Mouse (Mus musculus) brain, embryonic 14.5 days (tissue): ENCODE measurements around the gene Pgbd5. TPM values are rescaled to one million over a fixed set of nuclear protein-coding genes. Genes with fewer than 3 reads are reported as not detected.

Experiments used
- DNase-seq: peaks from one replicate; pipeline ENCODE4 v3.0.0-alpha.2; 2011; ENCODE audit warnings: low read depth
- CTCF ChIP-seq: fragments of 200-500 bp; IDR thresholded peaks from 2 replicates; pipeline ENCODE4 v1.5.1; 2012; ENCODE audit warnings: inconsistent platforms, mild to moderate bottlenecking, moderate library complexity, borderline replicate concordance; ENCODE audit not compliant: insufficient read depth, insufficient read length; ENCODE audit errors: extremely low read depth
- POLR2A ChIP-seq: fragments of 200-500 bp; IDR thresholded peaks from 2 replicates; pipeline ENCODE4 v1.6.1; 2012; ENCODE audit warnings: mild to moderate bottlenecking, inconsistent platforms, borderline replicate concordance; ENCODE audit not compliant: poor library complexity, insufficient read depth, insufficient read length, severe bottlenecking; ENCODE audit errors: extremely low read depth
- polyA plus RNA-seq: library from polyadenylated mRNA; depleted of rRNA; stranded (reverse); fragments of >200 nt; gene quantifications from 2 replicates; pipeline ENCODE4 v1.2.3, GENCODE M21; 2012

Pgbd5 gene
- polyA plus RNA-seq, 1 experiment = 33.4 TPM

DNA sequence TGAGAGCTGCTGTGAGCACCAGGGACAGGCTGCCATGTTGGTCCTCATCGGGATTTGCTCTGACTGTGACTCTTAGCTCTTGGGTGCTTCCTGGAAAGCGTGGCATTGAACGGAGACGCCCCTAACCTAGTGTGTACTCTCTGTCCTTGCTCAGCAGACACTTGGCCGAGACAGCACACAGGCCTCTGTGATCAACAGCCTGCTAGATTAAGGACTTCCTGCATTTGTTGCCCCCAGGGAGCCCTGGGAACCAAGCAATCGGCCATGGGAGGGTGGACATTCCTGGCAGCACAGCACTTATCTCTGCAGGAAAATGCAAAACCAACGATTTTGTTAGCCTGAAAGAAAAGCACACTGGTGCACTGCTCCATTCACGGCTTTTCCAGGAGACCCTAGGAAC, 18.0 kb downstream of the Pgbd5 start:
- no peak for DNase-seq
- TF ChIP-seq POLR2A (no peak), CTCF (no peak)

DNA sequence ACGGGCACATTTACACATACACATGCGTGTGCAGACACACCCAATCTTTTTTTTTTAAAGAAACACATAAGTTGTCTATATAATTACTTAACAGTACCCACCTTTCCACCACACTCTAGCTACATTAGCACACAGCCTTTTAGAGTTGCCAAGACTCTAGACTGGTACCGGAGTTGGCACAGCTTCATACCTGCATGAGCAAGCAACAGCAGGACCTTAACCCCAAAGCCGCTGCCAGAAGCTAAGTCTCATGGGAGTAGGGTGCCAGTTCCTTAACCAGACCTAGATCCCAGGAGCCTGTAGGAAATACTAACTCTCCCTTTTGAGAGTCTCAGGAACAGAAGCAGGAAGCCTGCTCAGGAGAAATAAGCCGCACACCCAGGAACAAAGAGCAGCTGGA, 20.5 kb downstream of the Pgbd5 start:
- no peak for DNase-seq
- TF ChIP-seq CTCF (no peak), POLR2A (no peak)

DNA sequence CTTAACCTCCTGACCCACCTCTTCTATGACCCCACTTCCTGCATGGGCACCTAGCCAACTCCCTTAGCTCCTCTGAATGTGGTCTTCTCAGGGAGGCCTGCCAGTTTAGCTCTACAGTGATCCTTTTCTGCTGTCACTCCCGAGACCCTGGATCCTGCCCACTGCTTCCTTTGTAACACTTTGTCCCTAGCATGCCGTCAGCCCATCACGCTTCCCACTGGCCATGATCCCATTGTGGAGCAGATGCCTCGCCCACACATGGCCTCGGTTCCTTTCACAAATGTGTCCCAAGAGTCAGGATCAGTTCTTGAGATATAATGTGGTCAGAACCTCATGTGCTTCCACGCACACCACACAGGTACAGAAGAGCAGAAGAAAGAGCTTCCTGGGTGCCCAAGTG, 21.3 kb downstream of the Pgbd5 start:
- no peak for DNase-seq
- no peak for TF ChIP-seq CTCF
- TF ChIP-seq POLR2A = no peak

DNA sequence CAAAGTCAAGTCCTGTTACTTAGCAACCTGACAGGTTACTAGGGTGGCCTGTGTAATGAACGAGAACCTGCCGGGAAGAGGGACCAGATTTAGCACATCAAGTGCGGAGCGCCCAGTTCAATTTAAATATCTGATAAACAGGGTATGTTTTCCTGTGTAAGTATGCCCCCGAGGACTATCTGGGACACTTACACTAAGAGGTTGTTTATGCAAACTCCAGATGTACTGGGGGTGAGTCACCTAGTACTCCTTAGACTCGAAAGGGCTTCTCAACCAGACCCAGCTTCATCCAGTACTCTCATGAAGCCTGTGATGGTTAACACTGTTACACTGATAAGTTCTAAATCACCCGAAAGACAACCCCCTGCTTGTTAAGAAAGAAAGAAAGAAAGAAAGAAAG, 22.8 kb downstream of the Pgbd5 start:
- TF ChIP-seq POLR2A (no peak), CTCF (no peak)
- DNase-seq = no peak

DNA sequence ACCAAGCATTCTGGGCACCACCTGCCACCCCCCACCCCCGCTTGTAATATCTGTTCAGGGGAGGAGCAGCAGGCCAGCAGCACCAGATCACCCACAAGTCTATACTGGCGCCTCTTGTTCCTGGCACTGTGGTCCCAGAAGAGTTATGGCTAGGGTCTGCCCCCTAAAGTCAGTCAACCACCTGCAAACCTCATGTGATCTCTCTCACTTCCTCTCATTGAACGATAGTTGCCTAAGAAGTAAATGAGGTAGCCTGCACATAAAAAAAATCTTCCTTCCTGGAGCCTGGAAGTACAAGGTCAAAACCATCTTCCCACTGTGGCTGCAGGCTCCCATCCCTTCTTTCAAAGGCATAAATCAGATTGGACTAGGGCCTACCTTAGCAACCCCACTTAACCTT, 23.7 kb downstream of the Pgbd5 start:
- DNase-seq = no peak
- TF ChIP-seq CTCF (no peak), POLR2A (no peak)

DNA sequence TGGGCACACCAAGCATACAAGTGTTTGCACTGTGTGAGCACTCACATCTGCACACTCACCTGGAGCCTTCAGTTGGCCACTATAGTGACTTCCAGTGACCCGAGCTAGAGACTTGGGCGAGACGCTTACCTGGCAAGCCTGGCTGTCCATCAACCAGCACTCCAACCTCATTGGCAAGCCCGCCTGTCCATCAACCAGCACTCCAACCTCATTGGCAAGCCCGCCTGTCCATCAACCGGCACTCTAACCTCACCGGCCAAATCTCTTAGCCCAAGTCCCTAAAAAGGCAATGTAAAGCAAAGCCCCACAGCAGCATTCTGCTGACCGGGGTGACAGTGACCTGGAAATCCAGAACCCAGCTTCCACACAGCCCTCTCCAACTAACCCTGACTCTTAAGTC, 24.5 kb downstream of the Pgbd5 start:
- no peak for DNase-seq
- TF ChIP-seq CTCF (no peak), POLR2A (no peak)

DNA sequence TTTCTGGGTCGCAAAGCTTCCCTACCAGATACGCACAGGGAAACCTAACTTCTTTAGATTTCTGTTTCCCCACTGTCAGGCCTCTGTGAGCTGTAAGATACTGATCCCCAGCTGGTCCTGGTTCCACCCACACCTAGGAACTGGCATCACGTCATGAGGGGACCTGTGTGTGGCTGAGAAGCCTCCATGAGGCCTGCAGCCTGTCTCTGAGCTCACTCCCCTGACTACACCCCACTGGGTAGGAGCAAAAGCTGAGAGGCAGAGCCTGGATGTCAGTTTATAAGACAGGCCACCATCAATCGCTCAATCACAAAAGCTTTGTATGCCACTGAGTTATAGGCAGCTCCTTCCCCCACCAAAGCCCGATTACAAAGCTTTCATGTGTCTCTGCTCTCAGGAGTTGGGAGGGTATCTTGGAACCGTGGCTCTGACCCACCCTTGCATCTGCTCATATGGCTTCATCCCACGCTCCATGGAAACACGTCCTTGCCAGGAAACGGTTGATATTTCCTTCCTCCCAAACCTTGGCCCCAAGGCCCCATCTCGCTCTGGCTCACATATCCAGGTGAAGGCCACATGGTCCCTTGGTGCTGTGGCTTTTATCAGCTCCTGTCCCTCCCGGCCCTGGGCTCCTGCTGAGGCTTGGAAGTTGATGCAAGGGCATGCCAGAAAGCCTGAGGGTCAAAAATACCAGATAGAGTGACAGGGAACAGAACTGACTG, 26.1 kb downstream of the Pgbd5 start:
- TF ChIP-seq CTCF = no peak
- no peak for TF ChIP-seq POLR2A
- DNase-seq = no peak

DNA sequence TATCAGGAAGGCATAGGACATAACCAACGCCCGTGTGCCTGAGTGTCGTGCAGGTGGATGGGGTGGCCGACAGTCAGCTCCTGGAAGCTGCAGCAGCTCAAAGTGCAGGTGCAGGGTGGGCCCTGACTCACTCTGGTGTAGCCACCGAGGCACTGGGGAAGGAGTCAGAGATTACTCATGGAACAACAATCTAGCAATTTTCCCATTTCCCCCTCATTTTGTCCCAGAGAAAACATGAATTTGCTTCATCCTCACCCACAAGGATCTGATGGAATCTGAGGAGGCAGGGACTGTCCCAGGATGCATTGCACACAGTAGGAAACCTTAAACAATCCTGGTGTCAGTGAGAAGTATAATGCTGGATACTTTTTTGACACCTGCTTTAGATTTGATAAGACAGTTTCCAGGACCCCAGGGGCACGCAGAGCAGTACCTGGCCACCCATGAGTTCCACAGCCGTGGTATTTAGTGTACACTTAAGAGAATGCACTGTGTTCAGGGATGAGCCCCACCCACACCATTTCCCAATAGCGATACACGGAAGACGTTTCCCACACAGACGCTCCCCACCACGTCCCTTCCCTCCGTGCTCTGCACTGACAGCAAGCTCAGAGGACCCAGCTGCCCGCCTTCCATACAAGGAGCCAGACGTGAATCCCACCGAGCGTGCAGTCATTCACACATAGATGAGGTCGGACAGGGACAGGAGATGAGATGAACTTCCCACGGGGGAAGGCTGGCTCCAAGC, 26.8 kb downstream of the Pgbd5 start:
- no peak for DNase-seq
- TF ChIP-seq CTCF (no peak), POLR2A (no peak)

DNA sequence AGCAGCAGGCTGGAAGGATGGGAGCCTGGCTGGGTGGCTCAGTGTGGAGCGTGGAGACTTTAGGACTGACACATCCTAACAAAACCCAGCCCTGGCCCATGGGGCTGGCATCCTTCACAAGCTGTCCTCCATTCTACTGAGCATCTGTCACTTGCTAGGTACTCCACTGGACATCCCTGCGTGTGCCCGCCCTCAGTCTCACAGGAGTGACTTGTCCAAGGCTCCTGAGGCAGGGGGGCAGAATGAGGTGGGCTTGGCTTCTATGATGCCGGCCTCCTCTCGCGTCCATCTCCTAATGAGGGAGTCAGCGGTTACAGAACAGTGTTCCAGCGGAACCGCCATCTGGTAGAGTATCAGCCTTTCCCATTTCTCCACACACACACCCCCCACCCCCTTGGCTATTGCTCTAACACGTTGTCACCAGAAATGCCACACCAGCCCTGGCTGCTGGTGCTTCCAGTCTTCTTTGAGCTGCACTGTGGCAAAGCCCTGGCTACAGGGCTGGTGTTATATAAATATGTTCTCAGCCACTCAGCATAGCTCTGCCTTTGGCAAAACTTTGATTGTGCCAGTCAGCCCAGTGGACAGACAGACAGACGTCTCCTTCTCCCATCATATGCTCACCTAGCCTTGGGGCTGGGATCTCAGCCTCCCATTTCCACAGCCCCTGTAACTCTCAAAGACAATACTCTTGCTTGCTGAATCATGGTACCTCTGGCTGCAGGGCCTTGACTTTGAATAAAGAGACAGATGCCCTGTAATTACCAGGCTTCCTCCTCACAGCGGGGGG, 34.8 kb downstream of the Pgbd5 start:
- no peak for TF ChIP-seq POLR2A
- no peak for TF ChIP-seq CTCF
- peak; percentile 53 for DNase-seq

DNA sequence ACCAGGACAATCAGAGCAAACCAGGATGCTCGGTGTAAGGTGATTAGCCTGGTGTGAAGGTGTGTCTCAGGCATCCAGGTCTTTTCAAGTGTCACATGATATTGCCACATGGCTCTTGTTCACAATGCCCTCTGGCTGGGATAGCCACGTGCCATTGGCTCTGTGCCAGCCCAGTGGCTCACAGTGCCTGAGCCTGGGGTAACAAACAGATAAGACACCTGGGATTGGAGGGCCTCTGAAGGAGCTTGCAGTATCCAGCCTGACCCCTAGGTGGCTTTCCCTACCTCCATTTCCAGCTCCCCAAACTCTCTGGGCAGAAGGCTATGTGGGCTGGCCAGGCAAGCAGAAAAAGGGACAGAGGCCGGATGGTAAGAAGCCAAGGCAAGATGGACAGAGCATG, 35.6 kb downstream of the Pgbd5 start:
- DNase-seq = peak; percentile 52

DNA sequence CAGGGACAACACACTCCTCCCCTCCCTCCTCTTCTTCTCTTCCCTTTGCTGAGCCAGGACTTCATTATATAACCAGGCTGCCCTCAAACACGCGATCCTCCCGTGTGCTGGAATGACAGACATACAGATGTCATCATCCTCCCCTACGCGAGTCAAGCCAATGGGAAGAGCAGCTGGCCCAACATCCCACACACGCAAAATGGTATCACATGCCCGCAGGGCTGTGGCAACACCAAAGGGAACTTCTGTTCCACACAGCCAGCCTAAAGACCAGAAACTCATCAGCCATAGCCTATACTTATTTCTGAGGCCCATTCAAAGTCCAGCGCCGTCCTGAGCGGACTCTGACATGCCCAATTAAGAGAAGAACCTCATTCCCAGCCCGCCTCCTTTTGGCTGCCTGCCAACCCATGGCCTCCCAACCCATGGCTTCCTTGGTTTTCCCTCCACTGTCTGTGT, 40.0 kb downstream of the Pgbd5 start:
- DNase-seq = peak; percentile 44
- TF ChIP-seq CTCF = no peak
- no peak for TF ChIP-seq POLR2A

More for the DNA sequence above, 35.6 kb downstream of the Pgbd5 start:
- TF ChIP-seq CTCF (peak; percentile 71), POLR2A (no peak)

DNA sequence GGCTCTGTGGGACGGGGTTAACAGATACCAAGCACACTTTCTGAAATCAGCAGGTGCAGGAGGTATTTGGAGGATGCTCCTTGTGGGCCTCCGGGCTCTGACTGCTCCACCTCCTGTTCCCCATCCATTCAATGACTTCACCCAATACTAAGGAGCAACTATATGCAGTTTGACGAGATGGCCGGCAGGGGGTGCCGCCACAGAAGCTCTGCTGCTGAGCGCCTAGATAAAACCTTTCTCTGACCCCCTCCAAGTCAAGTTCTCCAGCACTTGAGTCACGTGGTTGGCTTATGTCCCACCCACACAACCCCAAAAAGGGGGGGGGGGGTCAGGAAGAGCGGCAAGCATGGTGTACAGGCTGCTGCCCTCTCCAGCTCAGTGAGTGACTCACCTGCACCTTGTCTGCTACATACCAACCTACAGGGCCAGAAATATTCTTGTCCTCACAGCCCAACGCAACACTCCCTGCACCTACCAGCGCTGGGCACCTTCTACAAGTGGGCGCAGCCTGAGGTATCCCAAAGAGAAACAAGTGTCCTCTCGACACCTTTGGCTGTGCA, 40.5 kb downstream of the Pgbd5 start:
- TF ChIP-seq CTCF (peak; percentile 72), POLR2A (no peak)

More for the DNA sequence above, 40.5 kb downstream of the Pgbd5 start:
- DNase-seq = peak; percentile 56
